In genomic region chr8:126875491-126876155, GRCm38 (mm10) we compare ENCODE assay signal across 13 mouse cellular contexts.
DNase-seq lines count a peak whose midpoint lies in the region; ATAC-seq and TF ChIP-seq lines count a peak whose summit lies in the region.
"Had no signal": no experiment of that assay in that cellular context is flagged by ENCODE, and none has a peak within 500 bp of the region (broad histone marks: within the 10 kb centered on the region; RNA-seq: fewer than 3 reads in every experiment).

No protein-coding gene starts in this region.

- H3K27ac ChIP-seq in heart, embryonic 16.5 days (ENCODE audit: low read length), result 0 out of 2 replicates have a peak overlapping the region, but pooled peaks have one; percentile 6
- peak overlapping the region; percentile 80; the same call in 1 of the 2 replicates for H3K27ac ChIP-seq in liver, embryonic 16.5 days (ENCODE audit: low read length)
- no peak overlapping the region for H3K27ac ChIP-seq in liver, embryonic 11.5 days (ENCODE audit: low read depth, low read length)
- peak overlapping the region; percentile 36; the same call in 1 of the 2 replicates for H3K27ac ChIP-seq in embryonic facial prominence, embryonic 11.5 days (replicated peaks; ENCODE audit: low read depth, low read length)
- peak overlapping the region; percentile 5; the same call in 1 of the 2 replicates for H3K27ac ChIP-seq in macrophage
- no peak overlapping the region for H3K27ac ChIP-seq in layer of hippocampus, adult 2 months
- H3K27ac ChIP-seq: forebrain, embryonic 13.5 days; heart, embryonic 15.5 days had no signal

- H3K79me2 ChIP-seq in macrophage (ENCODE audit: inconsistent target), result no peaks in the 10 kb centered on the region

- 83% methylated on average over 7 of the region's 7 CpGs for WGBS in heart, embryonic 16.5 days
- WGBS in liver, embryonic 16.5 days (ENCODE audit: insufficient replicate concordance), result 64% methylated on average over 7 of the region's 7 CpGs
- WGBS in liver, embryonic 11.5 days, result 81% methylated on average over 7 of the region's 7 CpGs
- WGBS in embryonic facial prominence, embryonic 11.5 days, result 83% methylated on average over 7 of the region's 7 CpGs
- 82% methylated on average over 7 of the region's 7 CpGs for WGBS in macrophage (ENCODE audit: missing documents)

- H3K9ac ChIP-seq in heart, embryonic 16.5 days (ENCODE audit: low read length), result no peak overlapping the region
- no peak overlapping the region for H3K9ac ChIP-seq in liver, embryonic 16.5 days (ENCODE audit: low read depth, low read length)
- no peak overlapping the region for H3K9ac ChIP-seq in liver, embryonic 11.5 days (ENCODE audit: low read depth, low read length)
- no peak overlapping the region for H3K9ac ChIP-seq in embryonic facial prominence, embryonic 11.5 days (replicated peaks; ENCODE audit: low read length)
- H3K9ac ChIP-seq: forebrain, embryonic 13.5 days; heart, embryonic 15.5 days had no signal

- DNase-seq in heart, postnatal 36 days, result no peak
- no peak for DNase-seq in liver, embryonic 11.5 days (ENCODE audit: low spot score)
- DNase-seq in embryonic facial prominence, embryonic 11.5 days (ENCODE audit: low spot score), result no peak
- no peak for DNase-seq in layer of hippocampus, adult 2 months (ENCODE audit: low spot score in 2 of 2)
- no peak for DNase-seq in spleen, adult 18-20 months
- DNase-seq: cerebellum, adult 9-10 months; gastrocnemius, postnatal 25 days; thymus, postnatal 36 days had no signal

- H3K27me3 ChIP-seq in heart, embryonic 16.5 days (ENCODE audit: control insufficient read depth, insufficient read depth, low read length), result no peaks in the 10 kb centered on the region
- H3K27me3 ChIP-seq in liver, embryonic 16.5 days (ENCODE audit: control insufficient read depth, insufficient read depth, low read depth, low read length), result no peaks in the 10 kb centered on the region
- no peaks in the 10 kb centered on the region for H3K27me3 ChIP-seq in liver, embryonic 11.5 days (replicated peaks; ENCODE audit: control insufficient read depth, insufficient read depth, low read length)
- H3K27me3 ChIP-seq in embryonic facial prominence, embryonic 11.5 days (ENCODE audit: control insufficient read depth, insufficient read depth, low read length), result no peaks in the 10 kb centered on the region
- H3K27me3 ChIP-seq: forebrain, embryonic 13.5 days; heart, embryonic 15.5 days had no signal

- H3K4me1 ChIP-seq in heart, embryonic 16.5 days (ENCODE audit: control insufficient read depth, insufficient read depth, low read length), result peaks cover 6% of the 10 kb centered on the region
- H3K4me1 ChIP-seq in liver, embryonic 16.5 days (ENCODE audit: control insufficient read depth, low read depth, low read length), result peaks cover 7% of the 10 kb centered on the region
- H3K4me1 ChIP-seq in liver, embryonic 11.5 days (replicated peaks; ENCODE audit: control insufficient read depth, insufficient read depth, low read length), result no peaks in the 10 kb centered on the region; the same call in 1 of the 2 replicates
- no peaks in the 10 kb centered on the region; the same call in 1 of the 2 replicates for H3K4me1 ChIP-seq in embryonic facial prominence, embryonic 11.5 days (ENCODE audit: control insufficient read depth, insufficient read depth, low read length)
- H3K4me1 ChIP-seq: forebrain, embryonic 13.5 days had no signal

- intact Hi-C loops in heart, postnatal 36 days (cut with DNase I), result loop anchor here (2.0 kb wide), 1 partner anchor 25 kb away; no protein-coding TSS in a partner anchor

- TF ChIP-seq CTCF in layer of hippocampus, adult 2 months (conservative IDR thresholded peaks at IDR 0.05), result no peak

- ATAC-seq in heart, embryonic 16.5 days (replicated peaks; ENCODE audit: extremely low read depth, insufficient read depth, low FRiP score), result no peak
- ATAC-seq in liver, embryonic 16.5 days (ENCODE audit: low read depth), result no peak
- ATAC-seq in liver, embryonic 11.5 days (replicated peaks; ENCODE audit: low FRiP score), result no peak
- ATAC-seq in embryonic facial prominence, embryonic 11.5 days (replicated peaks; ENCODE audit: insufficient number of reproducible peaks, low FRiP score, low TSS enrichment, low read depth), result no peak
- ATAC-seq: forebrain, embryonic 13.5 days had no signal

- no peaks in the 10 kb centered on the region for H3K9me3 ChIP-seq in heart, embryonic 16.5 days (replicated peaks; ENCODE audit: control insufficient read depth, low read length)
- no peaks in the 10 kb centered on the region for H3K9me3 ChIP-seq in liver, embryonic 16.5 days (replicated peaks; ENCODE audit: control insufficient read depth, low read length)
- H3K9me3 ChIP-seq in liver, embryonic 11.5 days (ENCODE audit: control insufficient read depth, low read length), result no peaks in the 10 kb centered on the region
- H3K9me3 ChIP-seq in embryonic facial prominence, embryonic 11.5 days (replicated peaks; ENCODE audit: control insufficient read depth, low read length), result no peaks in the 10 kb centered on the region
- H3K9me3 ChIP-seq: forebrain, embryonic 13.5 days; heart, embryonic 15.5 days had no signal

- no peak overlapping the region for H3K4me2 ChIP-seq in heart, embryonic 16.5 days (ENCODE audit: low read depth, low read length)
- H3K4me2 ChIP-seq in liver, embryonic 16.5 days (ENCODE audit: low read depth, low read length), result no peak overlapping the region
- H3K4me2 ChIP-seq in liver, embryonic 11.5 days, result no peak overlapping the region
- no peak overlapping the region for H3K4me2 ChIP-seq in embryonic facial prominence, embryonic 11.5 days (ENCODE audit: low read depth, low read length)
- H3K4me2 ChIP-seq: forebrain, embryonic 13.5 days; heart, embryonic 15.5 days had no signal

- no peaks in the 10 kb centered on the region for H3K36me3 ChIP-seq in heart, embryonic 16.5 days (ENCODE audit: control insufficient read depth, insufficient read depth)
- no peaks in the 10 kb centered on the region for H3K36me3 ChIP-seq in liver, embryonic 16.5 days (ENCODE audit: control insufficient read depth, insufficient read depth)
- no peaks in the 10 kb centered on the region for H3K36me3 ChIP-seq in liver, embryonic 11.5 days (ENCODE audit: control insufficient read depth, insufficient read depth, low read length)
- H3K36me3 ChIP-seq in embryonic facial prominence, embryonic 11.5 days (replicated peaks; ENCODE audit: control insufficient read depth, insufficient read depth, low read depth, low read length), result no peaks in the 10 kb centered on the region
- no peaks in the 10 kb centered on the region for H3K36me3 ChIP-seq in macrophage (ENCODE audit: inconsistent target)
- H3K36me3 ChIP-seq: heart, embryonic 15.5 days had no signal

- H3K4me3 ChIP-seq in heart, embryonic 16.5 days (ENCODE audit: low read length), result no peak overlapping the region
- no peak overlapping the region for H3K4me3 ChIP-seq in liver, embryonic 16.5 days (ENCODE audit: low read depth, low read length)
- H3K4me3 ChIP-seq in liver, embryonic 11.5 days (ENCODE audit: low read depth, low read length), result no peak overlapping the region
- H3K4me3 ChIP-seq in embryonic facial prominence, embryonic 11.5 days (ENCODE audit: low read depth, low read length), result no peak overlapping the region
- H3K4me3 ChIP-seq in macrophage (ENCODE audit: inconsistent target), result no peak overlapping the region
- no peak overlapping the region for H3K4me3 ChIP-seq in layer of hippocampus, adult 2 months
- H3K4me3 ChIP-seq: forebrain, embryonic 13.5 days; heart, embryonic 15.5 days had no signal

Comparison
In these comparisons a context has a peak if more than half of its experiments do, and no peak if none do; other contexts are left out.
1. H3K27ac ChIP-seq: peak in heart, embryonic 16.5 days (single experiment), liver, embryonic 16.5 days (single experiment), embryonic facial prominence, embryonic 11.5 days (single experiment) and macrophage (single experiment); none in liver, embryonic 11.5 days (single experiment) and layer of hippocampus, adult 2 months (single experiment).